ENCODE assay signal across 9 mouse cellular contexts in the genomic region with DNA sequence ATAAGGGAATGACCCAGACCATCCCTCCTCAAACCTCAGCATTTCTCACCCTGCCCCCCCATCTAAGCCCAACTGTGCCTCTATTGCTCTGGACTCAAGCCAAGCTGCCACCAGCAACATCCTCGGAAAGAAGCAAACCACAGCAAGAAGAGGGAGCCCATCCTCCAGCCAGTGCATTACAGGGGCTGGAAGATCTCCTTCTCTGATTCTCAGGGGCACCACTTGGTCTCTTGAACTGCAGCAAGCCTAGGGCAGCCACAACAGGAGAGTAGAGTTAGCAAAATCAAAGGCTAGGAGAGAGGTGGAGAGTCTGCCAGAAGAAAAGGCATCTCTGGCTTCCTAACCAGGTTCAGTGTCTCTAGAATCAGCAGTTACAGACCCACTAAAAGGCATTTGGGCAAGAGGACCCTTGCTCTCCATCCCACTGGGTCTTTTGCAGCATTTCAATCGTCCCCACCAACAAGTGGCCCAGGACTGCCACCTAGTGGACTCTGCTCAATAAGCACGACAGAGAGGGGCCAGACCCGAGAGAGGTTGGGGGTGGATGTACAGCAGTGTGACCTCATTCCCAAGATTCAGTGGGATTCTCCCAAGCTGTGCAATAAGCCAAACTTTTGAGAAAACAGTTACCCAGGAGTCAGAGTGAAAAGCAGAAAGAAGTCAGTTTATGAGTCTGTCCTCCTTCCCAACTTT. TPM values are rescaled to one million over a fixed set of nuclear protein-coding genes. Genes with fewer than 3 reads are reported as not detected.
A peak's percentile ranks its signal among the peaks of the same experiment; 100 is the strongest.
DNase-seq lines count a peak whose midpoint lies in the region; ATAC-seq and TF ChIP-seq lines count a peak whose summit lies in the region.
"Had no signal": no experiment of that assay in that cellular context is flagged by ENCODE, and none has a peak within 500 bp of the region (broad histone marks: within the 10 kb centered on the region; RNA-seq: fewer than 3 reads in every experiment).

No protein-coding gene starts in this region.

- DNase-seq in c-Kit-positive CD71-negative TER-119-negative erythroid progenitor cells, embryonic 14.5 days (ENCODE audit: low read depth): peak; percentile 50
- peak; percentile 83 to 88 for DNase-seq in heart, postnatal 36 days
- peak; percentile 70 to 85 for DNase-seq in layer of hippocampus, adult 18-20 months (ENCODE audit: low spot score in 2 of 2)
- peak; percentile 92 for DNase-seq in retina, embryonic 14.5 days (ENCODE audit: low spot score)
- DNase-seq in urinary bladder, adult 18-20 months (ENCODE audit: low spot score in 2 of 2): peak; percentile 53 to 71

- no peaks in the 10 kb centered on the region for H3K9me3 ChIP-seq in E14TG2a.4 (ENCODE audit: low read length)
- no peaks in the 10 kb centered on the region for H3K9me3 ChIP-seq in forebrain, embryonic 13.5 days (replicated peaks)
- no peaks in the 10 kb centered on the region for H3K9me3 ChIP-seq in lung, embryonic 16.5 days (ENCODE audit: control insufficient read depth, low read length)
- H3K9me3 ChIP-seq: limb, embryonic 15.5 days had no signal

- TF ChIP-seq CTCF in E14TG2a.4 (conservative IDR thresholded peaks at IDR 0.05; ENCODE audit: low read length): peak; percentile 68

- H3K27ac ChIP-seq in forebrain, embryonic 13.5 days: no peak overlapping the region
- H3K27ac ChIP-seq in lung, embryonic 16.5 days (ENCODE audit: low read length): no peak overlapping the region
- H3K27ac ChIP-seq: limb, embryonic 15.5 days had no signal

- H3K36me3 ChIP-seq in E14TG2a.4 (ENCODE audit: insufficient read depth, low read length): 0 out of 2 replicates have a peak, but pooled peaks cover 8% of the 10 kb centered on the region
- no peaks in the 10 kb centered on the region for H3K36me3 ChIP-seq in forebrain, embryonic 13.5 days (ENCODE audit: poor library complexity, severe bottlenecking)
- no peaks in the 10 kb centered on the region for H3K36me3 ChIP-seq in lung, embryonic 16.5 days (ENCODE audit: control insufficient read depth, insufficient read depth, low read length)

- WGBS in forebrain, embryonic 13.5 days: 9% methylated on average over 4 of the region's 4 CpGs
- WGBS in lung, embryonic 16.5 days: 4% methylated on average over 4 of the region's 4 CpGs

- H3K9ac ChIP-seq in forebrain, embryonic 13.5 days: no peak overlapping the region
- H3K9ac ChIP-seq in lung, embryonic 16.5 days (ENCODE audit: low read length): no peak overlapping the region
- H3K9ac ChIP-seq: limb, embryonic 15.5 days had no signal

- peak; percentile 77 for ATAC-seq in forebrain, embryonic 13.5 days
- ATAC-seq in lung, embryonic 16.5 days (ENCODE audit: low read depth): peak; percentile 79

- intact Hi-C loops in heart, postnatal 36 days (cut with DNase I): loop anchor here (1.0 to 5.0 kb wide), 4 partner anchors 190 to 626 kb away; no protein-coding TSS in a partner anchor

- H3K4me2 ChIP-seq in forebrain, embryonic 13.5 days: no peak overlapping the region
- H3K4me2 ChIP-seq in lung, embryonic 16.5 days (ENCODE audit: low read depth, low read length): no peak overlapping the region
- H3K4me2 ChIP-seq: limb, embryonic 15.5 days had no signal

- no peaks in the 10 kb centered on the region for H3K27me3 ChIP-seq in E14TG2a.4 (ENCODE audit: insufficient read depth, low read length)
- no peaks in the 10 kb centered on the region for H3K27me3 ChIP-seq in forebrain, embryonic 13.5 days
- no peaks in the 10 kb centered on the region for H3K27me3 ChIP-seq in lung, embryonic 16.5 days (ENCODE audit: control insufficient read depth, insufficient read depth, low read depth, low read length)
- H3K27me3 ChIP-seq: limb, embryonic 15.5 days had no signal

- H3K4me1 ChIP-seq in E14TG2a.4 (replicated peaks; ENCODE audit: low read depth, low read length): no peaks in the 10 kb centered on the region
- peaks cover 14% of the 10 kb centered on the region for H3K4me1 ChIP-seq in forebrain, embryonic 13.5 days
- peaks cover 6% of the 10 kb centered on the region for H3K4me1 ChIP-seq in lung, embryonic 16.5 days (replicated peaks; ENCODE audit: control insufficient read depth, insufficient read depth, low read length)
- H3K4me1 ChIP-seq: limb, embryonic 15.5 days had no signal

- H3K4me3 ChIP-seq in E14TG2a.4 (replicated peaks; ENCODE audit: low read length): no peak overlapping the region
- no peak overlapping the region for H3K4me3 ChIP-seq in forebrain, embryonic 13.5 days
- no peak overlapping the region for H3K4me3 ChIP-seq in lung, embryonic 16.5 days (ENCODE audit: low read length)
- H3K4me3 ChIP-seq: limb, embryonic 15.5 days had no signal

RNA-seq across cellular contexts. Expression of gene Chchd6, which starts 42.3 kb away (rescaled TPM):
- polyA plus RNA-seq in forebrain, embryonic 13.5 days (2015; fragmentation: Nextera tagmentation; extraction: Ambion mirVana): 108 and 121 TPM in 2 replicates
- total RNA-seq in heart, postnatal 36 days (2021): 10 to 100 TPM in 1 of 2 experiments, 1 to 10 TPM in 1; 9.6 to 11.2 TPM
- total RNA-seq in layer of hippocampus, adult 18-20 months (2021): 10 to 100 TPM; 69.6 to 76.4 TPM
- polyA plus RNA-seq in lung, embryonic 16.5 days (2015; fragmentation: Nextera tagmentation; extraction: Ambion mirVana): 54.4 and 55.9 TPM in 2 replicates

Comparison
In these comparisons a context has a peak if more than half of its experiments do, and no peak if none do; other contexts are left out.
1. RNA of gene Chchd6, which starts 42.3 kb away (total RNA-seq): 69.6 to 76.4 TPM in layer of hippocampus, adult 18-20 months; 9.6 to 11.2 TPM in heart, postnatal 36 days; every median in the first group is over 4 times any median in the second.
2. Peak in every context shown above with its lines, with median percentiles within 50 percentile points of each other: DNase-seq.